Mouse (Mus musculus): ENCODE data around the gene Acad8.

- TF ChIP-seq CTCF (IDR thresholded peaks at IDR 0.05; ENCODE audit: low read depth) (no peak), EP300 (IDR thresholded peaks at IDR 0.05; ENCODE audit: low read depth) (no peak)
These were observed 44.5 kb upstream of the Acad8 start for GRCm38 (mm10) chr9:27043892-27044291.
